Mouse (Mus musculus): Measurements from ENCODE around the gene Hgfac. TPM values are rescaled to one million over a fixed set of nuclear protein-coding genes. Genes with fewer than 3 reads are reported as not detected.

Gene Hgfac
- polyA plus RNA-seq, 1 experiment from 2014 or later: 277 TPM

DNA sequence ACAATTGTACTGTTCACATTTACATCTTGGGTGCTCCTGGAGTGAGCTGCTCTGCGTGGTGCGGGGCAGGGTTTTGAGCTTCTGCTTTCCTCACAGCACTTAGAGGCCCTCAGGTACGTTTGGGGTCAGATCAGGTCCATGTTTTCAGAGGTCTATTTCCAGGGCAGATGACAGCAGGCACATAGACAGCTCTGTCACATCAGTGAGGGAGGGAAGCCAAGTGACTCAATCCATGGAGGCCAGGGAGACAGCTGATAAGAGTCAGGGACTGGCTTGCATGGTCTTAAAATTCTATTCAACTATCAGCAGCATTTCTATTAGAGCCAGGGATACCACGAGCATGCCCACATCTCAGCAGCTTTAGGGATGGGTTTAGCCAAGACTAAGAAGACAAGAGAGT lies 32.1 kb upstream of the Hgfac start:
- Histone ChIP-seq H3K4me3 (ENCODE audit: low read depth, low read length) (no peak overlapping the region), H3K9me3 (replicated peaks; ENCODE audit: control insufficient read depth, low read length) (no peaks in the 10 kb centered on the region), H3K4me2 (ENCODE audit: low read depth, low read length) (no peak overlapping the region), H3K27me3 (ENCODE audit: control insufficient read depth, insufficient read depth, low read depth, low read length) (no peaks in the 10 kb centered on the region), H3K27ac (ENCODE audit: low read length) (no peak overlapping the region), H3K4me1 (ENCODE audit: control insufficient read depth, low read depth, low read length) (peaks cover 16% of the 10 kb centered on the region), H3K36me3 (ENCODE audit: control insufficient read depth, insufficient read depth) (0 out of 2 replicates have a peak, but pooled peaks cover 2% of the 10 kb centered on the region), H3K9ac (ENCODE audit: low read depth, low read length) (no peak overlapping the region)
- 75% methylated on average over 4 of the region's 4 CpGs for WGBS (ENCODE audit: insufficient replicate concordance)
- no peak for ATAC-seq (ENCODE audit: low read depth)

GRCm38 (mm10) chr5:35010656-35011055 lies 30.7 kb upstream of the Hgfac start:
- H3K27ac ChIP-seq (ENCODE audit: low read length): no peak overlapping the region
- H3K4me2 ChIP-seq (ENCODE audit: low read depth, low read length): no peak overlapping the region
- no peak overlapping the region for H3K9ac ChIP-seq (ENCODE audit: low read depth, low read length)
- H3K27me3 ChIP-seq (ENCODE audit: control insufficient read depth, insufficient read depth, low read depth, low read length): no peaks in the 10 kb centered on the region
- H3K4me3 ChIP-seq (ENCODE audit: low read depth, low read length): no peak overlapping the region
- no peaks in the 10 kb centered on the region for H3K9me3 ChIP-seq (replicated peaks; ENCODE audit: control insufficient read depth, low read length)
- peaks cover 2% of the 10 kb centered on the region; the same call in 1 of the 2 replicates for H3K4me1 ChIP-seq (ENCODE audit: control insufficient read depth, low read depth, low read length)
- peak; percentile 89 for ATAC-seq (ENCODE audit: low read depth)
- 68% methylated on average over 5 of the region's 5 CpGs for WGBS (ENCODE audit: insufficient replicate concordance)
- H3K36me3 ChIP-seq (ENCODE audit: control insufficient read depth, insufficient read depth): 0 out of 2 replicates have a peak, but pooled peaks cover 2% of the 10 kb centered on the region

DNA sequence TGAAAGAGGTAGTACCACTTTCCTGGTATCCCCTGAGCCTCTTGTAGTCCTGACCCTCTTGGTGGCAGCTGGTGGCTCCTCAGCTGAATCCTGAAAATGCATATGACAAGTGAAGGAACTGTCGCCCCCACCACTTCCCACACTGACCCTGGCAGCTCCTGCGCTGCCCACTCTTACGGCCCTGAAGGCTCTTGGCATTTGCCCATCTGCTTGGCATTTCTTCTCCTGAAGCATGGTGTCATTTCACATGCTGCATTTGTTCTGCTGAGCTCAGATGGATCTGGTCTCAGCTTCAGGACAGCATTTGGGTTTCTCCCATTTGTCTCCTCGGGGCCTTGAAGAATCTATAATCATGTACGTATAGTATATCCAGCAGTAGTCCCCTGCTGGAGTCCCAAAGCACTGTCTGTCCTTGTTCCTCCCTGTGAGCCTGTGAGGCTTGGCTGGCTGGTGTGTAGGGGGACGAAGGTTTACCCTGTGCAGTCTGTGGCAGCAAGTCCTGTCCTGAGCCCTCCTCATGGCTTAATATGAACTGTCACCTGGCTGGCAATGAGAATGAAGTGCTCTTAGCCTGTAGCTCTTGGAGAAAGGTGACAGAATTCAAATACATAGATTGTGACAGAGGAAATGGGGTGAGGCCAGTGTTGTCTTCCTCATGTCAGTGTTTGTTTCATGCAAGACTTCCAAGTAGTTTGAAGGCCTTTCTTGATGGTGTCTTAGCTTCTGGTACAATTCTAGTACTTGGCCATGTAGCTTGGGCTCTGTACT lies 30.0 kb upstream of the Hgfac start:
- Histone ChIP-seq H3K9ac (ENCODE audit: low read depth, low read length) (no peak overlapping the region), H3K4me3 (ENCODE audit: low read depth, low read length) (no peak overlapping the region), H3K4me2 (ENCODE audit: low read depth, low read length) (no peak overlapping the region), H3K36me3 (ENCODE audit: control insufficient read depth, insufficient read depth) (0 out of 2 replicates have a peak, but pooled peaks cover under 1% of the 10 kb centered on the region), H3K4me1 (ENCODE audit: control insufficient read depth, low read depth, low read length) (no peaks in the 10 kb centered on the region), H3K27me3 (ENCODE audit: control insufficient read depth, insufficient read depth, low read depth, low read length) (no peaks in the 10 kb centered on the region), H3K9me3 (replicated peaks; ENCODE audit: control insufficient read depth, low read length) (no peaks in the 10 kb centered on the region), H3K27ac (ENCODE audit: low read length) (no peak overlapping the region)
- WGBS (ENCODE audit: insufficient replicate concordance): 85% methylated on average over 6 of the region's 6 CpGs
- no peak for ATAC-seq (ENCODE audit: low read depth)

DNA sequence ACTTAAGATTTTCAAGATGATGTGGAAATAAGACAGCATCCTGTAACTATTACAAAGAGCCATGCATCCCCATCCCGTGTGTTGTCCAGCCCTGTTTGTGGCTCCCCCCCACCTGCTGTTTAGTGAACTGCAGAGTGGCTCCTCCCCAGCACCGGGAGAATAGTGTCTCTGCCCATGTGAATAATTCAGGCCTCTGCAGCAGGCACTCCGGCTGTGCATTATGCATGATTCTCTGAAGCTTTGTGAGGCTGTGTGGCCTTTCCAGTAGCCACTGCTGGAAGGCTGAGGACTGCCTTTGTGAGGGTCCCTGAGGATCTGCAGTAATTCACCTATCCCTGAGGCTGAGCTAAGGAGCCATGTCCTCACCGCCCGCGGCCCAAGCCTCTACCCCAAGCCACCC lies 27.3 kb upstream of the Hgfac start:
- Histone ChIP-seq H3K9ac (ENCODE audit: low read depth, low read length) (no peak overlapping the region), H3K27me3 (ENCODE audit: control insufficient read depth, insufficient read depth, low read depth, low read length) (no peaks in the 10 kb centered on the region), H3K4me3 (ENCODE audit: low read depth, low read length) (no peak overlapping the region), H3K4me1 (ENCODE audit: control insufficient read depth, low read depth, low read length) (no peaks in the 10 kb centered on the region), H3K4me2 (ENCODE audit: low read depth, low read length) (no peak overlapping the region), H3K27ac (ENCODE audit: low read length) (no peak overlapping the region), H3K9me3 (replicated peaks; ENCODE audit: control insufficient read depth, low read length) (no peaks in the 10 kb centered on the region), H3K36me3 (ENCODE audit: control insufficient read depth, insufficient read depth) (no peaks in the 10 kb centered on the region)
- no peak for ATAC-seq (ENCODE audit: low read depth)
- 81% methylated on average over 6 of the region's 6 CpGs for WGBS (ENCODE audit: insufficient replicate concordance)

GRCm38 (mm10) chr5:35019673-35020300 lies 21.5 kb upstream of the Hgfac start:
- Histone ChIP-seq H3K4me3 (ENCODE audit: low read depth, low read length) (no peak overlapping the region), H3K27me3 (ENCODE audit: control insufficient read depth, insufficient read depth, low read depth, low read length) (no peaks in the 10 kb centered on the region), H3K4me2 (ENCODE audit: low read depth, low read length) (no peak overlapping the region), H3K27ac (ENCODE audit: low read length) (no peak overlapping the region), H3K36me3 (ENCODE audit: control insufficient read depth, insufficient read depth) (peaks cover 11% of the 10 kb centered on the region), H3K4me1 (ENCODE audit: control insufficient read depth, low read depth, low read length) (no peaks in the 10 kb centered on the region), H3K9me3 (replicated peaks; ENCODE audit: control insufficient read depth, low read length) (no peaks in the 10 kb centered on the region), H3K9ac (ENCODE audit: low read depth, low read length) (no peak overlapping the region)
- ATAC-seq (ENCODE audit: low read depth): no peak
- 79% methylated on average over 9 of the region's 9 CpGs for whole genome bisulfite sequencing (ENCODE audit: insufficient replicate concordance)

DNA sequence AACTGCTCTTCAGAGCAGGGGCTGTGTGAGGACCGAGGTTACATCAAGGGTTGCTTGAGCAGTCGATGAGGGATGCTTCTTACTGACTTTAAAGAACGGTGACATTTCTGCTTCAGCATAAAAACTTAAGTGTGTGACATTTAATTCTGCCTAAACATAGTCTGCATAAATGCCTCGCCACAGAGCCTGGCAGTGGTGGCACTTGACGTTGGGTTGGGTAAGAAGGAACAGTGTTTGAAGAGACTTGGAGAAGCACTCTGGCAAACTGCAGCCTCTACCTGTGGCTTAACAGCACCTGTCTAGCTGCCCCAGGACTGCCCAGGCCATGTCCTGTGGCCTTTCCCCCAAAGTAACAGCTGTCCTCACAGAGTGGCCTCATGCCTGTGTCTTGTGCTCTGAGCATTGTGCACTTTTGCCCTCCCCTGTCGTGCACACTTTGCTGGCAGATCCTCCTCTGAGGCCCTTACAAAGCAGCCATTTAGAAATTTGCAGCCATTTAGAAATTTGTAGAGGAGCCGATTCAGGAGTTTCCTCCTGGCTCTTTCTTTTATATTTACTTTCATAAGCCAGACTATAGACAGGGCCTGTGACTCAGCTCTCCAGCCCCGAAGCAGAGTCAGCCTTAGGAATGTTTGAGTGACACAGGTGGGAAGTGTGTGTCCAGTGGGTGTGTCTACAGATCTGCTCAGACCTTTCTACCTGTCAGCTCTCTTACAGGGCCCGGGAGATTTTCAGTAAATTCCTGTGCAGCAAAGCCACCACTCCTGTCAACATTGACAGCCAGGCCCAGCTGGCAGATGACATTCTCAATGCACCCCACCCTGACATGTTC lies 20.7 kb upstream of the Hgfac start:
- H3K4me3 ChIP-seq (ENCODE audit: low read depth, low read length): no peak overlapping the region
- H3K36me3 ChIP-seq (ENCODE audit: control insufficient read depth, insufficient read depth): peaks cover 16% of the 10 kb centered on the region
- H3K27me3 ChIP-seq (ENCODE audit: control insufficient read depth, insufficient read depth, low read depth, low read length): no peaks in the 10 kb centered on the region
- no peak overlapping the region for H3K27ac ChIP-seq (ENCODE audit: low read length)
- H3K9ac ChIP-seq (ENCODE audit: low read depth, low read length): no peak overlapping the region
- 71% methylated on average over 9 of the region's 9 CpGs for WGBS (ENCODE audit: insufficient replicate concordance)
- H3K9me3 ChIP-seq (replicated peaks; ENCODE audit: control insufficient read depth, low read length): no peaks in the 10 kb centered on the region
- no peaks in the 10 kb centered on the region for H3K4me1 ChIP-seq (ENCODE audit: control insufficient read depth, low read depth, low read length)
- H3K4me2 ChIP-seq (ENCODE audit: low read depth, low read length): no peak overlapping the region
- 0 out of 2 replicates have a peak, but pooled peaks have one; percentile 37 for ATAC-seq (ENCODE audit: low read depth)

- Histone ChIP-seq H3K27me3 (ENCODE audit: control insufficient read depth, insufficient read depth, low read depth, low read length) (no peaks in the 10 kb centered on the region), H3K9me3 (replicated peaks; ENCODE audit: control insufficient read depth, low read length) (no peaks in the 10 kb centered on the region), H3K4me1 (ENCODE audit: control insufficient read depth, low read depth, low read length) (no peaks in the 10 kb centered on the region), H3K4me2 (ENCODE audit: low read depth, low read length) (no peak overlapping the region), H3K36me3 (ENCODE audit: control insufficient read depth, insufficient read depth) (peaks cover 33% of the 10 kb centered on the region), H3K4me3 (ENCODE audit: low read depth, low read length) (no peak overlapping the region), H3K27ac (ENCODE audit: low read length) (no peak overlapping the region), H3K9ac (ENCODE audit: low read depth, low read length) (no peak overlapping the region)
- peak; percentile 27; the same call in 1 of the 2 replicates for ATAC-seq (ENCODE audit: low read depth)
- 17% methylated on average over 2 of the region's 2 CpGs for WGBS (ENCODE audit: insufficient replicate concordance)
These were observed 16.3 kb upstream of the Hgfac start for GRCm38 (mm10) chr5:35024975-35025374.

DNA sequence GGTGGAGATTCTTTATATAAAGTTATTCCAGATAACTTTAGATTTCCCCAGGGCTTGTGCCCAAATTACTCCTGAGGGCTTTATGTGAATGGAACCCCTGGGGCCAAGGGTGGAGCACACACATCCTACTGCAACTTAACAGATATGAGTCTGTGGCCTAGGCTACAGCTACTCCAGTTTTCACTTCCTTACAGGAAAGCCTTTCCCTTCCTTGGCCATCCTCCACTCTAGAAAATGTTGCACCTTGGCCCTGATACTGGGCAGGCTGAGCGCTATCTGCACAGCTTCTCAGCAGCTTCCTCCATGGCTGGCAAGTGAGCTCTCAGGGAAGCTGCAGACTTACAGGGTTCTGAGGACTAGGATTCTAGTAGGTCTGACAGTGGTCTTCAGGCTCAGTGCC lies 12.0 kb upstream of the Hgfac start:
- WGBS (ENCODE audit: insufficient replicate concordance): 89% methylated on average over 1 of the region's 1 CpGs
- Histone ChIP-seq H3K4me3 (ENCODE audit: low read depth, low read length) (no peak overlapping the region), H3K36me3 (ENCODE audit: control insufficient read depth, insufficient read depth) (peaks cover 27% of the 10 kb centered on the region), H3K4me2 (ENCODE audit: low read depth, low read length) (no peak overlapping the region), H3K9me3 (replicated peaks; ENCODE audit: control insufficient read depth, low read length) (no peaks in the 10 kb centered on the region), H3K9ac (ENCODE audit: low read depth, low read length) (no peak overlapping the region), H3K27ac (ENCODE audit: low read length) (no peak overlapping the region), H3K4me1 (ENCODE audit: control insufficient read depth, low read depth, low read length) (peaks cover 9% of the 10 kb centered on the region), H3K27me3 (ENCODE audit: control insufficient read depth, insufficient read depth, low read depth, low read length) (no peaks in the 10 kb centered on the region)
- ATAC-seq (ENCODE audit: low read depth): no peak
